Mouse (Mus musculus): Measurements from ENCODE around the gene F11r. TPM values are rescaled to one million over a fixed set of nuclear protein-coding genes. Genes with fewer than 3 reads are reported as not detected.

F11r gene
- total and polyA plus RNA-seq, 2 experiments from 2014 or later = 6.2 to 7.8 TPM

DNA sequence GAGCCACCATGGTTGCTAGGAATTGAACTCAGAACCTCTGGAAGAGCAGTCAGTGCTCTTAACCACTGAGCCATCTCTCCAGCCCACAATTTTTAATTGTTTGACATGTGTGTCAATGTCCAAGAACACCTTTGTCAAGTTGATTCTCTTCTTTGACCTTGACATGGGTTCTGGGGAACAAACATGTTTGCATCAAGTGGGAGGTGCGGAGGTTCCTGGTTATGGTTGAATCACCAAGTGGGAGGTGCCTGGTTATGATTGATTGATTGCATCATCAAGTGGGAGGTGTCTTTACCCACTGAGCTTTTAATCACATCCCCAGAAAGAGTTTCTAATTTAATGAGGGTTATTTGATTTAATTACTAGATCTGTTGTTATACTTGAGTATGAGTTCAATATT lies 20.2 kb downstream of the F11r start:
- 90% methylated on average over 1 of the region's 1 CpGs for WGBS
- Histone ChIP-seq H3K36me3 (ENCODE audit: insufficient read depth) (no peaks in the 10 kb centered on the region), H3K27me3 (ENCODE audit: insufficient read depth, low read length) (no peaks in the 10 kb centered on the region), H3K9me3 (ENCODE audit: low read length) (no peaks in the 10 kb centered on the region), H3K4me1 (ENCODE audit: insufficient read depth) (no peaks in the 10 kb centered on the region), H3K27ac (ENCODE audit: low read depth, low read length) (no peak overlapping the region), H3K4me2 (ENCODE audit: low read depth) (no peak overlapping the region), H3K4me3 (ENCODE audit: low read depth, low read length) (no peak overlapping the region), H3K9ac (no peak overlapping the region)
- DNase-seq (no peak), ATAC-seq (no peak)
- TF ChIP-seq CTCF (IDR thresholded peaks at IDR 0.05; ENCODE audit: low read depth) = no peak

DNA sequence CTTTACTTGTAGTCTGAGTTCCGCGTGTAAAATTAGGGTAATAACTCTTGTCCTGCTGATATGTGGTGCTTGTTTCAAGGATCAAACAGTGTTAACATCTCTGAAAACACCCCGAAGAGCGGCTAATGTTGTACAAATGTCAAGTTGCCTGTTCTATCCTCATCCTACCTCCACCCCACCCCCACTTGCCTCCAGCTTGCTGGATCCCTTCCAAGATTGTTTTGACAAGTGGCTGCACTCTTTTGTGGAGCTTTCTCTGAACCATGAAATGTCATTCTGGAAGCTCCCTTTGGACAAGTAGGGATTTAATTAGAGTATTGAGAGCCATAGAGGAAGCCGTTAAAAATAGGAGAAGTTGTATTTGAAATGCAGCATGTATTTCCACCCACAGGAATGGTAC lies 22.5 kb downstream of the F11r start:
- Histone ChIP-seq H3K36me3 (ENCODE audit: insufficient read depth) (no peaks in the 10 kb centered on the region), H3K4me3 (ENCODE audit: low read depth, low read length) (no peak overlapping the region), H3K27ac (ENCODE audit: low read depth, low read length) (no peak overlapping the region), H3K4me1 (ENCODE audit: insufficient read depth) (no peaks in the 10 kb centered on the region), H3K9me3 (ENCODE audit: low read length) (no peaks in the 10 kb centered on the region), H3K9ac (no peak overlapping the region), H3K4me2 (ENCODE audit: low read depth) (no peak overlapping the region), H3K27me3 (ENCODE audit: insufficient read depth, low read length) (no peaks in the 10 kb centered on the region)
- ATAC-seq (no peak), DNase-seq (no peak)
- no peak for TF ChIP-seq CTCF (IDR thresholded peaks at IDR 0.05; ENCODE audit: low read depth)
- 25% methylated on average over 5 of the region's 5 CpGs for WGBS

- ATAC-seq (no peak), DNase-seq (no peak)
- H3K9ac ChIP-seq = no peak overlapping the region
- no peak overlapping the region for H3K27ac ChIP-seq (ENCODE audit: low read depth, low read length)
- H3K4me3 ChIP-seq (ENCODE audit: low read depth, low read length) = no peak overlapping the region
- H3K36me3 ChIP-seq (ENCODE audit: insufficient read depth) = no peaks in the 10 kb centered on the region
- H3K27me3 ChIP-seq (ENCODE audit: insufficient read depth, low read length) = no peaks in the 10 kb centered on the region
- WGBS = 90% methylated on average over 21 of the region's 22 CpGs
- no peak for TF ChIP-seq CTCF (IDR thresholded peaks at IDR 0.05; ENCODE audit: low read depth)
- H3K4me1 ChIP-seq (ENCODE audit: insufficient read depth) = no peaks in the 10 kb centered on the region
- H3K4me2 ChIP-seq (ENCODE audit: low read depth) = no peak overlapping the region
- H3K9me3 ChIP-seq (ENCODE audit: low read length) = no peaks in the 10 kb centered on the region
Observed at GRCm38 (mm10) chr1:171460551-171461503, 23.5 kb downstream of the F11r start.

DNA sequence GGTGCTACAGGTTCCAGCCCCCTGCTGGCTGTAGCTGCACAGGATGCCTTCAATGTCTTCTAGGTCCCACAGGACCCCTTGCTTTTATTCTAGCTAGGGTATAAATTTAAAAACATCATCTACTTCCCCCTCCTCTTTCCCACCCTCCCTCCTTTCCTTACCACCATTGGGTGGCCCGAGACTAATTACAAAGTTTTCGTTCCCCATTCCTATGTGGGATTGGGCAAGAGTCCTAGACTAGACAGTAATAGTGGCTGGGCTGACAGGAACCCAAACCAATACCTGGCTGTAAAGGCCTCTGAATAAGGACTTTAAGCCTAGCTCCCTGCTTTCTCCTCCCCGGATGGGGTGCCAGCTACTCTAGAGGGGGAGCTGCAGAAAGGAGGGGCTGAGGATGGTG lies 25.8 kb downstream of the F11r start:
- Histone ChIP-seq H3K9me3 (ENCODE audit: low read length) (no peaks in the 10 kb centered on the region), H3K36me3 (ENCODE audit: insufficient read depth) (no peaks in the 10 kb centered on the region), H3K4me3 (ENCODE audit: low read depth, low read length) (no peak overlapping the region), H3K27ac (ENCODE audit: low read depth, low read length) (no peak overlapping the region), H3K4me1 (ENCODE audit: insufficient read depth) (no peaks in the 10 kb centered on the region), H3K9ac (no peak overlapping the region), H3K27me3 (ENCODE audit: insufficient read depth, low read length) (no peaks in the 10 kb centered on the region), H3K4me2 (ENCODE audit: low read depth) (no peak overlapping the region)
- 91% methylated on average over 3 of the region's 3 CpGs for WGBS
- ATAC-seq (no peak), DNase-seq (no peak)
- no peak for TF ChIP-seq CTCF (IDR thresholded peaks at IDR 0.05; ENCODE audit: low read depth)

GRCm38 (mm10) chr1:171465749-171466412 lies 28.5 kb downstream of the F11r start:
- H3K4me3 ChIP-seq (ENCODE audit: low read depth, low read length) = no peak overlapping the region
- no peaks in the 10 kb centered on the region for H3K27me3 ChIP-seq (ENCODE audit: insufficient read depth, low read length)
- H3K9me3 ChIP-seq (ENCODE audit: low read length) = no peaks in the 10 kb centered on the region
- no peaks in the 10 kb centered on the region for H3K4me1 ChIP-seq (ENCODE audit: insufficient read depth)
- H3K4me2 ChIP-seq (ENCODE audit: low read depth) = no peak overlapping the region
- H3K9ac ChIP-seq = no peak overlapping the region
- no peaks in the 10 kb centered on the region for H3K36me3 ChIP-seq (ENCODE audit: insufficient read depth)
- no peak for DNase-seq
- no peak overlapping the region for H3K27ac ChIP-seq (ENCODE audit: low read depth, low read length)
- no peak for ATAC-seq
- TF ChIP-seq CTCF (IDR thresholded peaks at IDR 0.05; ENCODE audit: low read depth) = no peak
- 83% methylated on average over 5 of the region's 5 CpGs for WGBS

- ATAC-seq = no peak
- no peak for TF ChIP-seq CTCF (IDR thresholded peaks at IDR 0.05; ENCODE audit: low read depth)
- 86% methylated on average over 4 of the region's 4 CpGs for WGBS
Observed at GRCm38 (mm10) chr1:171466565-171466964, 29.2 kb downstream of the F11r start.

DNA sequence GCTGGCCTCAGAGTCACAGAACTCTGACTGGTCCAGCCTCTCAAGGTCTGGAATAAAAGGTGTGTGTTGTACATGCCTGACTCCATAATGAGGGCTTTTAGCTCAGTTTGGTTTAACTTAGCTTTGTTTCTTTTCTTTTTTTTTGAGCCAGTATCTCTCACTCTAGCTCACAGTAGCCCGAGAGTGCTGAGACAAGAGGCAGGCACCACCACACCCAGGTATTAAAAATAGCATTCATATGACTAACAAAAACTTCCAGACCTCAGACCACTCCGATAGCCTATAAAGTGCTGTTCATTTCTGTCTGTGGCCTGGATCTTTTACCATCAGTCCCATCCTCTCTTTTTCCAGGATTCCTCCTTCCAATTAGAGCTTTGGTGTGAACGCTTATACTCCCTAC lies 32.3 kb downstream of the F11r start:
- Histone ChIP-seq H3K4me1 (ENCODE audit: insufficient read depth) (no peaks in the 10 kb centered on the region), H3K4me2 (ENCODE audit: low read depth) (no peak overlapping the region), H3K4me3 (ENCODE audit: low read depth, low read length) (no peak overlapping the region), H3K9me3 (ENCODE audit: low read length) (no peaks in the 10 kb centered on the region), H3K36me3 (ENCODE audit: insufficient read depth) (no peaks in the 10 kb centered on the region), H3K9ac (no peak overlapping the region), H3K27ac (ENCODE audit: low read depth, low read length) (no peak overlapping the region), H3K27me3 (ENCODE audit: insufficient read depth, low read length) (no peaks in the 10 kb centered on the region)
- ATAC-seq = no peak
- 90% methylated on average over 3 of the region's 3 CpGs for WGBS
- no peak for TF ChIP-seq CTCF (IDR thresholded peaks at IDR 0.05; ENCODE audit: low read depth)
- no peak for DNase-seq

More at GRCm38 (mm10) chr1:171466565-171466964, 29.2 kb downstream of the F11r start:
- no peaks in the 10 kb centered on the region for H3K36me3 ChIP-seq (ENCODE audit: insufficient read depth)
- no peak overlapping the region for H3K4me3 ChIP-seq (ENCODE audit: low read depth, low read length)
- no peak for DNase-seq
- H3K27ac ChIP-seq (ENCODE audit: low read depth, low read length) = no peak overlapping the region
- H3K9me3 ChIP-seq (ENCODE audit: low read length) = no peaks in the 10 kb centered on the region
- H3K4me2 ChIP-seq (ENCODE audit: low read depth) = no peak overlapping the region
- H3K4me1 ChIP-seq (ENCODE audit: insufficient read depth) = no peaks in the 10 kb centered on the region
- no peaks in the 10 kb centered on the region for H3K27me3 ChIP-seq (ENCODE audit: insufficient read depth, low read length)
- no peak overlapping the region for H3K9ac ChIP-seq

Data from forebrain, postnatal 0 days (tissue).